Mouse (Mus musculus): ENCODE measurements around the gene Tmem170.

DNA sequence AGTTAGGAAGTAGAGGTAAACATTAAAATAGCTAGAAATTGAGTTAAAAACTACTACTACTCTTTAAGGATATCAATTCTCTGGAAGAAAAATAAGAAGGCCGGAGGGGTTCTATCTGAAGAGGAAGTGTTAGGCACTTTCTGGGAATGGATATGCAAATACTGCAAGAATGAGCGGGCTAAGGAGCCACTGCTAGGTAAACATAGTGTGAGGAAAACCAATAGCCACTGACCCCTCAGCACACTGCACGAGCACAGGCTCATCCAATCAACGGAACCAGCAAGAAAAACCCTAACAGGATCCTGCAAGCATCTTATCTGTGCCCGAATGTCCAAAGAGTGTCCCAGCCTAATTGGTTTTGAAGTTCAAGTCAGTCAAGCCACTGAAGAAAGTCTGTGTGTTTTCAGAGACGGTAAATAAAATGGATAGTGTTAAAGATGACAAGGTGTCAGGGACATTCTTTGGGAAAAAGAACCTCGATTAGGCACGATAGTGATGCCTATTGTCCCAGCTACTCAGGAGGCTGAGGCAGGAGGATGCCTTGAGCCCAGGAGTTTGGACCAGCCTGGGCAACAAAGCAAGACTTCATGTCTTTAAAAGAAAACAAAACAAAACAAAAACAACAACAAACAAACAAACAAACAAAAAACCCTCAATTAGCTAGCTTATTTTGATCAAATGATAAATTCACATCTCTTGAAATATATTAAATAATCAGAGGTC, 11.3 kb downstream of the Tmem170 start:
- TF ChIP-seq CTCF (IDR thresholded peaks at IDR 0.05; ENCODE audit: low read depth, low read length) (no peak), TAL1 (conservative IDR thresholded peaks at IDR 0.05; ENCODE audit: low read depth, low read length) (no peak), GATA1 (IDR thresholded peaks at IDR 0.05; ENCODE audit: borderline replicate concordance, low read length) (no peak), GATA2 (IDR thresholded peaks at IDR 0.05; ENCODE audit: borderline replicate concordance, low read depth, low read length) (no peak), POLR2AphosphoS5 (IDR thresholded peaks at IDR 0.05; ENCODE audit: insufficient replicate concordance, low read depth, low read length) (no peak)
